Mouse (Mus musculus): ENCODE measurements around the gene 2700081O15Rik. TPM values are rescaled to one million over a fixed set of nuclear protein-coding genes. Genes with fewer than 3 reads are reported as not detected.

2700081O15Rik gene
- polyA plus RNA-seq, 2 experiments, result 13.7 to 98.9 TPM

DNA sequence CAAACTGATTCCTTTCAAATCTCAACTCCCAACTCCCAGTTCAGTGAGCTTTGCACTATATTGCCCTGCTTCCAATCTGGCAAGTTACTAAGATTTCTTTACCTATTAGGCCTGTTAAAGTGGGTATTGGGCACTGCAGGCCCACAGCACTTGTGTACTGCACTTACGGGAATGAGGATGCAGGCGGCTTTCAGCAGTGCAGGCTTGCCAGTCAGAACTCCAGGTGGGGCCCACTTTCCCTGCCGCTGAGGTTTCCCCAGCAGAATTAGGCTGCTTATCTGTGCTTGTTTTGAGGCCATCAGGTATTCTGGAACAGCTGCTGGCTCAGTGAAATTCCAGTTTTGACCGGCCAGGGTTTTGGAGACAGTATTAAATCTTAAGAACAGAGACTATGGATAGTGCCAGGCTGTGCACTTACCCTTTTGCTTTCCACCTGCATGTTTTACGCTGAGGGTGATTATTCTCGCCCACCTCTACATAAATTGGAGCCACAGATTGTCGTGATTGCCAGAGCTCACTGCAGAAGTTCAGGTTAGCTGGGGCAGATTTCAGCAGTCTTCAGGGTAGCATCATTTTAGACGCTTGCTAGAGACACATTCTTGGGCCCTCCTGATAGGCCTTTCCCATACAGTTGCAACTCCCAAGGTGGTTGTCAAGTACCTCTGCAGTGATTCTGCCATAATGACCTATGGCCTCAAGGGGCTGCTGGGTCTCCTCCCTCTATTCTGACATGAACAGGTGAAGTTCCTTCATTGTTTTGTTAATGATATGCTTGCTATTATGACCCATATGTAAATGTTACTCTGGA, 7.4 kb downstream of the 2700081O15Rik start:
- Histone ChIP-seq H3K27me3 (ENCODE audit: control insufficient read depth, insufficient read depth, low read length) (no peaks in the 10 kb centered on the region), H3K27ac (replicated peaks; ENCODE audit: low read depth, low read length) (no peak overlapping the region), H3K9me3 (ENCODE audit: control insufficient read depth, low read length) (no peaks in the 10 kb centered on the region), H3K4me3 (replicated peaks; ENCODE audit: low read length) (no peak overlapping the region), H3K4me1 (ENCODE audit: control insufficient read depth, insufficient read depth, low read length) (peaks cover 41% of the 10 kb centered on the region), H3K36me3 (ENCODE audit: control insufficient read depth, insufficient read depth, low read length) (peaks cover 96% of the 10 kb centered on the region), H3K4me2 (replicated peaks; ENCODE audit: low read depth, low read length, severe bottlenecking) (no peak overlapping the region), H3K9ac (ENCODE audit: low read depth, low read length, severe bottlenecking) (no peak overlapping the region)
- no peak for DNase-seq (ENCODE audit: low spot score)
- ATAC-seq (ENCODE audit: low FRiP score, low read depth), result no peak
- 69% methylated on average over 8 of the region's 8 CpGs for WGBS
- TF ChIP-seq POLR2A (IDR thresholded peaks at IDR 0.05; ENCODE audit: borderline replicate concordance, extremely low read depth, insufficient read depth, insufficient read length), result no peak

DNA sequence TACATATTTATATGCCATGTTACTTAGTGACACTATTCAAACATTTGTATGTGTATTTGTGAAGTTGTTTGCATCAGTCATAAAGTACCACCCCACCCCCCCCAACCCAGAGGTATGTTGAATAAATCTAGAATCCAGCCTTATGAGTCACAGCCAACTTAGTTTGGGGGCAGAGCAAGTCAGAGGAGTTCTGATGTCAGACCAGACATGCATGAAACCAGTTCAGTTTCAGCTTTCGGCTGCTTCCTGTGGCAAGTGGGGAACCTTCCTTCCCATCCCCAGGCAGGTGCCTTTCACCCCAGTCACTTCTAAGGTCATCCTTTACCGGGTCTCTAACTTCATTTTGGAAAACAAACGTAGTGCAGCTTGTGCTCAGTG, 8.0 kb downstream of the 2700081O15Rik start:
- H3K9me3 ChIP-seq (ENCODE audit: control insufficient read depth, low read length), result no peaks in the 10 kb centered on the region
- DNase-seq (ENCODE audit: low spot score) (no peak), ATAC-seq (ENCODE audit: low FRiP score, low read depth) (no peak)
- no peak overlapping the region for H3K9ac ChIP-seq (ENCODE audit: low read depth, low read length, severe bottlenecking)
- H3K27me3 ChIP-seq (ENCODE audit: control insufficient read depth, insufficient read depth, low read length), result no peaks in the 10 kb centered on the region
- WGBS, result 45% methylated on average over 3 of the region's 3 CpGs
- no peak overlapping the region for H3K4me3 ChIP-seq (replicated peaks; ENCODE audit: low read length)
- no peak for TF ChIP-seq POLR2A (IDR thresholded peaks at IDR 0.05; ENCODE audit: borderline replicate concordance, extremely low read depth, insufficient read depth, insufficient read length)
- peaks cover 94% of the 10 kb centered on the region for H3K36me3 ChIP-seq (ENCODE audit: control insufficient read depth, insufficient read depth, low read length)
- H3K27ac ChIP-seq (replicated peaks; ENCODE audit: low read depth, low read length), result no peak overlapping the region
- peaks cover 35% of the 10 kb centered on the region for H3K4me1 ChIP-seq (ENCODE audit: control insufficient read depth, insufficient read depth, low read length)
- H3K4me2 ChIP-seq (replicated peaks; ENCODE audit: low read depth, low read length, severe bottlenecking), result no peak overlapping the region

GRCm38 (mm10) chr19:7434887-7435286, 17.5 kb downstream of the 2700081O15Rik start:
- Histone ChIP-seq H3K4me1 (ENCODE audit: control insufficient read depth, insufficient read depth, low read length) (no peaks in the 10 kb centered on the region), H3K4me2 (replicated peaks; ENCODE audit: low read depth, low read length, severe bottlenecking) (no peak overlapping the region), H3K27me3 (ENCODE audit: control insufficient read depth, insufficient read depth, low read length) (no peaks in the 10 kb centered on the region), H3K27ac (replicated peaks; ENCODE audit: low read depth, low read length) (no peak overlapping the region), H3K4me3 (replicated peaks; ENCODE audit: low read length) (no peak overlapping the region), H3K9me3 (ENCODE audit: control insufficient read depth, low read length) (no peaks in the 10 kb centered on the region), H3K36me3 (ENCODE audit: control insufficient read depth, insufficient read depth, low read length) (peaks cover 49% of the 10 kb centered on the region), H3K9ac (ENCODE audit: low read depth, low read length, severe bottlenecking) (no peak overlapping the region)
- ATAC-seq (ENCODE audit: low FRiP score, low read depth), result no peak
- TF ChIP-seq POLR2A (IDR thresholded peaks at IDR 0.05; ENCODE audit: borderline replicate concordance, extremely low read depth, insufficient read depth, insufficient read length), result no peak
- 91% methylated on average over 2 of the region's 2 CpGs for WGBS
- no peak for DNase-seq (ENCODE audit: low spot score)

- 69% methylated on average over 5 of the region's 5 CpGs for WGBS
- no peaks in the 10 kb centered on the region for H3K27me3 ChIP-seq (ENCODE audit: control insufficient read depth, insufficient read depth, low read length)
- no peak overlapping the region for H3K27ac ChIP-seq (replicated peaks; ENCODE audit: low read depth, low read length)
- peaks cover 1% of the 10 kb centered on the region; the same call in 1 of the 2 replicates for H3K4me1 ChIP-seq (ENCODE audit: control insufficient read depth, insufficient read depth, low read length)
- no peak overlapping the region for H3K9ac ChIP-seq (ENCODE audit: low read depth, low read length, severe bottlenecking)
- TF ChIP-seq POLR2A (IDR thresholded peaks at IDR 0.05; ENCODE audit: borderline replicate concordance, extremely low read depth, insufficient read depth, insufficient read length), result no peak
- H3K4me2 ChIP-seq (replicated peaks; ENCODE audit: low read depth, low read length, severe bottlenecking), result no peak overlapping the region
- H3K9me3 ChIP-seq (ENCODE audit: control insufficient read depth, low read length), result no peaks in the 10 kb centered on the region
- ATAC-seq (ENCODE audit: low FRiP score, low read depth) (peak; percentile 77; the same call in 1 of the 2 replicates), DNase-seq (ENCODE audit: low spot score) (peak; percentile 86)
- no peak overlapping the region for H3K4me3 ChIP-seq (replicated peaks; ENCODE audit: low read length)
- peaks cover 36% of the 10 kb centered on the region for H3K36me3 ChIP-seq (ENCODE audit: control insufficient read depth, insufficient read depth, low read length)
These were observed 18.9 kb downstream of the 2700081O15Rik start for GRCm38 (mm10) chr19:7436061-7436970.

DNA sequence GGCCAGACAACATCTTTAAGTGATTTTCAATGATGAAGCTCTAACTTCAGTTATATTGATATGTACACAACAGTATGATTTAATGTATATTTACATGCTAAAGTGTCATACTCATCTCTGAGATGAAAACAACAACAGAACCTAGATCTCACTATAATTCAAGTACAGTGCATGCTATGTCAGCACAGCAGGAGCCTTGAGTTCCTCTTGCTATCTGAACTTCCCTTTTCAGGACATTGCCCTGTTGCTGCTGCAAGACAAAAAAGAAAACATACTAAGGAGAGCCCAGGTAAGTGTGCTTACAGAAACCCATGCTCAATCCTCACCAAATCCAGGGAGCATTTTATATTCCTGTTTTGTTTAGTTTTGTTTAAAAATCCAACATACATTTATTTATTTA, 20.9 kb downstream of the 2700081O15Rik start:
- Histone ChIP-seq H3K4me2 (replicated peaks; ENCODE audit: low read depth, low read length, severe bottlenecking) (no peak overlapping the region), H3K9ac (ENCODE audit: low read depth, low read length, severe bottlenecking) (no peak overlapping the region), H3K36me3 (ENCODE audit: control insufficient read depth, insufficient read depth, low read length) (peaks cover 18% of the 10 kb centered on the region), H3K4me1 (ENCODE audit: control insufficient read depth, insufficient read depth, low read length) (peaks cover 4% of the 10 kb centered on the region; the same call in 1 of the 2 replicates), H3K27ac (replicated peaks; ENCODE audit: low read depth, low read length) (no peak overlapping the region), H3K9me3 (ENCODE audit: control insufficient read depth, low read length) (no peaks in the 10 kb centered on the region), H3K4me3 (replicated peaks; ENCODE audit: low read length) (no peak overlapping the region), H3K27me3 (ENCODE audit: control insufficient read depth, insufficient read depth, low read length) (no peaks in the 10 kb centered on the region)
- ATAC-seq (ENCODE audit: low FRiP score, low read depth) (no peak), DNase-seq (ENCODE audit: low spot score) (no peak)
- TF ChIP-seq POLR2A (IDR thresholded peaks at IDR 0.05; ENCODE audit: borderline replicate concordance, extremely low read depth, insufficient read depth, insufficient read length), result no peak
